Mouse (Mus musculus) left cerebral cortex, postnatal 10 days (tissue): ENCODE data around the gene Tmsb4x. TPM values are rescaled to one million over a fixed set of nuclear protein-coding genes. Genes with fewer than 3 reads are reported as not detected.

ENCODE experiments used
- DNase-seq, 2 experiments: peaks; one replicate each; pipeline ENCODE4 v3.0.0; 2021 to 2022; ENCODE audit warnings: low spot score in 2 of 2, mixed read lengths in 1 of 2; ENCODE audit errors: extremely low spot score in 1 of 2
- intact Hi-C: fragments of 180-260 bp; cut with DNase I; formaldehyde crosslinking; loops from one replicate; pipeline ENCODE4 v1.15.1; 2025
- total RNA-seq, 2 experiments: library from RNA; stranded (reverse); gene quantifications; 2 replicates each; pipeline ENCODE4 v1.2.3; 2021

The Tmsb4x gene
- 1,000 to 10,000 TPM; 1,429 to 1,477 TPM for total RNA-seq

DNA sequence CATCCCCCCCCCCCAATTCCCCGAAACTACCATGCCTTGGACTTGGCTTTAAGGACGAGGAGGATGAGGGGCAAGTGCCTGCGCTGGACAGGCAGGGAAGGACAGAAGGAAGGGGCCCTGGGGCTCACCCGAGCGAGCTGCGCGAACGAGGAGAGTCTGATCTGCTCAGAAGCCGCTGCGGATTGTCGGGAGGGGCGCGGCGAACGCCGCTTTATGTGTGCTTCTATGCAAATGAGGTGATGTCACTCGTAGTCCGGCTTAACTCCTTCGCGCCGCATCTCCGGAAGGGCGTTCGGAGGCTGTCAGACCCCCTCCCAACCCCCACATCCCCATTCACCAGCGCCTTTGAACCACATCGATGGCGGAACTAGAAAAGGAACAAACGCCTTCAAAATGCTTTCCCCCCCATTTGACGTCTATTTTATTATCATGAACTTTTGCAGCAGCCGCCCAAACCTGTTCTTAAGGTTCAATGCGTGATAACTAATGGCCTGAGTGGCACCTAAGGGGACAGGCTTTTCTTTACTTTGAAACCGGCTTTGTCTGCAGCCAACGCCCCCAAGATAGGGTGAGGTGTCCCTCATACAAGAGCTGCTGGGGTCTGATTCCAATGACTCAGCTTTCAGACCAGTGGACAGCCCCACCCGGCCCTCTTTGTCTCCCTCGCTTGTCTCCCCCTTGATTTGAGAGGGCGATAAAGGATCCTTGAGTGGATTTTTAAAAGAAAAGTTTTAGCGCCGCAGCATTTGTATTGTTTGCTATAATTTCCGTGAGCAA, at the start of gene Tmsb4x:
TSS of gene Tmsb4x (minus strand) at position 338 of the 777 bp plus-strand sequence.
- DNase-seq: peak; percentile 80 to 89
- intact Hi-C loops: loop anchor here (5.0 kb wide), 1 partner anchor 102 kb away; no protein-coding TSS in a partner anchor

DNA sequence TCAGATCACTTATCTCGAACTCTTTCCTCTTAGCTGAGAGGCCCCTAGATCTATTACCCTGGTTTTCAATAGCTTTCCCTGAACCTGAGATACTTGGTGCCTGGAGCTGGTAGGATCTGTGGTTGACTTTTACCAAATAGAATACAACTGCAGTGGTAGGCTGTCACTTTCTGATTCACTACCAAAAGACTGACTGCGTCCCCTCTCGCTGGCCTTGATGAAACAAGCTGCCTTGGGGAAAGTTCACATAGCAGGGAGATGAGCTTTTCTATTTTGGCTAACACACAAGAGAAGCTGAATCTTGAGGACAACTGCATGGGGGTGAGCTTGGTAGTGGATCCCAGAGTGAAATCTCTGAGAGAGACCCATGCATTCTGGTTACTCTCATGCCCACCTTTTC, 32.6 kb upstream of the Tmsb4x start:
- no peak for DNase-seq
- intact Hi-C loops: no loop called here

DNA sequence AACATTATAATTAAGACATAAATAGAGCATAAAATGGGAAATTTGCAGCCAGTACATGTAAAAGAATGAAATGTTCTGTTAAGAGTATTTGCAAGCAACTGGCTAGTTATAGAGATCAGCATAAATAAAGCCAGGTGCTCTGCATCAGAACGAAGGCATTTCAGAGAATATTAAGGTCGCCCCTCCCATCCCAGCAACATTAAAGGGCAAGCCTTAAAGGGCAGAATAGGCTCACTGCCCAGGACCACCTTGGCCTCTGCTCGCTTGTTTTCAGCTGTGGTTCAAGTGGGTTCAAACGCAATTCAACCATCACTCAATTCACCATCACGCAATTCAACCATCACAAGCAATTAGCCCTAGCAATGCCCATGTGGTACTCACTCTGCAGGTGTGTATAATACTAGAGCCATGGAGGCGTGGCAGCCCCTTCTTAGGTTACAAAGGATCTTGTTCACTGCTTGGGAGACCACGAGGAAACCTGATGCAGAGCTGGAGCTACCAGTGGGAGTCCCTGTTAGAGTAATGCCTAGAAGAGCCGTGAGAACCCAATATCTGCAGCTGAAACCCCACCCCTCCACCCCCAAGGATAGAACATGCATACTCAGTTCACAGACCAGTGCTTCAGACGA, 30.3 kb upstream of the Tmsb4x start:
- intact Hi-C loops: loop anchor here (10.0 kb wide), 1 partner anchor 1075 kb away; no protein-coding TSS in a partner anchor
- DNase-seq: no peak

GRCm38 (mm10) chrX:167233104-167233687, 24.1 kb upstream of the Tmsb4x start:
- DNase-seq: peak in 1 of 2 experiments; percentile 65

GRCm38 (mm10) chrX:167231150-167231549, 22.0 kb upstream of the Tmsb4x start:
- DNase-seq: no peak
- intact Hi-C loops: loop anchor here (10.0 kb wide), 1 partner anchor 1066 kb away; no protein-coding TSS in a partner anchor

More at GRCm38 (mm10) chrX:167233104-167233687, 24.1 kb upstream of the Tmsb4x start:
- intact Hi-C loops: loop anchor here (2.0 to 10.0 kb wide), 2 partner anchors 572 to 1068 kb away; no protein-coding TSS in a partner anchor

DNA sequence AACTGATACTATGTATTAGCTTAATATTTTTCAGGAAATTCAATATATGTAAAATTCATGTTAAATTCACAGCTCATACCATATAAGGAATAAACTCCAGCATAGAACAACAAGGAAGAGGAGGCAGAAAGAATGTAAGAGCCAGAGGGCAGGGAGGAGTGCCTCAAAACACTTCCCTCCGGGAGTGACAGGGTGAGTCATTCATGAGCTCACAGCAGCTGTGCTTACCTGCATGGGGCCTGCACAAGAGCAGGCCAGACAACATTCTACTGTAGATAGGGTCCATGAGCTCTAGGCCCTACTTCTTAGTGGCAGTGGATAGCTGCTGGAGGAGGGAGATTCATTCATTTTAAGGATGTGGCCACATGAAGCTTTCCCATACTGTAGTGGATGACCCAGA, 20.7 kb upstream of the Tmsb4x start:
- intact Hi-C loops: loop anchor here (10.0 kb wide), 1 partner anchor 1065 kb away; no protein-coding TSS in a partner anchor
- no peak for DNase-seq

DNA sequence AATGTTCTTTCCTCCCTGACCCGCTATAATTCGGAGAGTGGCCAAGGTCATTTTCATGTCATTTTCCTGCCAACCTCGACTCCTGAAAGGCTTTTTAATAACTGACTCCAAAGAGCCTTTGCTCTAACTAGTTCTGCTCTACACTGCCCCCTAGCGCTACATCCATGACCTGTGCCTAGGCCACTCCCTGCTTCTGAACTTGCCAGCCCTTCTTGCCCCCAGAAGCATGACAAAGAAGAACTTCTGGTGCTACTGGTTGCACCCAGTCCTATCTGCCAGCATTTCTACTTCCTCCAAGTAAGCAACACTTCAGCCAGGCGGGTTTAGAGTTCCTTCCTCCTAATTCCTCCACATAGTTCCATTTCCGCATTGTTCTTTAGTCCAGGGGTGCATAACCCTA, 20.1 kb upstream of the Tmsb4x start:
- intact Hi-C loops: no loop called here
- DNase-seq: peak in 1 of 2 experiments; percentile 51

DNA sequence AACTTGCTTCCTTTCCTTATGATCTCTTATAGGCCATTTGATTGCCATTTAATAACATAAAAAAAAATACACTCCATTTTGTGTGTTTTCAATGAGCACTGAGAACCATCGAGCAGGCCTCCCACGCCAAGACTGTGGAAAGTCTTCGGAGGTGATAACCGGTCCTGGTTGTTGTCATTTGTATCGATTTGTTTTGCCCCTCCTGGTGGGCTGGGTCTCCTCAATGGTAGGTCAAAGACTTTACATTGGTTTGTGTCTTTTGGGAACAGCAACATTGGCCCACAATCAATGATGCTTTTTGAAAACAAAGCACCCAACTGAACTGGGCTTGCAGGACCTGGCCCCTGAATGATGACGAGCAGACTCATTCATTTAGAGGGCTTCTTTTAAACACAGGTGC, 18.6 kb upstream of the Tmsb4x start:
- DNase-seq: no peak
- intact Hi-C loops: no loop called here

GRCm38 (mm10) chrX:167227138-167227537, 18.0 kb upstream of the Tmsb4x start:
- intact Hi-C loops: no loop called here
- no peak for DNase-seq

DNA sequence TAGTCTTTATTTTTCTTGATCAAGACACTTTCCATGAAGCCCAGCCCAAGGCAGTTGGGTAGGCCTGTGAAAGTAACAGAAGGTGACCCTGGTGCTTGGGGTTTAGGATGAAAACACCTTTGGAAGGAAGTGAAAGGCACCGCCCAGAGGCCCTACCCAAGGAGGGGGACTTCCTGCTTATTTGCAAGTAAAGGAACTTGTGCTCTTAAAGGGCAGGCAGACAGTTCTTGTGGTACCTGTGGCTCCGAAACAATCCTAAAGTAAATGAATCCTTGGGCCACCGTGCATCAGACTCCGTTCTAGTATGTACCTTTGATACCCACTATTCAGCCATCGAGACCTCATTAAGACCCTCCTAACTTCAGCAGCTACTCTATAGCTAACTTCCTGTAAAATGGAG, 17.5 kb upstream of the Tmsb4x start:
- intact Hi-C loops: no loop called here
- no peak for DNase-seq

- peak in 1 of 2 experiments; percentile 50 for DNase-seq
- intact Hi-C loops: loop anchor here (5.0 kb wide), 1 partner anchor 550 kb away; no protein-coding TSS in a partner anchor
These were observed 3.6 kb upstream of the Tmsb4x start for GRCm38 (mm10) chrX:167212707-167213106.

- DNase-seq: no peak
- intact Hi-C loops: loop anchor here (5.0 kb wide), 1 partner anchor 550 kb away; no protein-coding TSS in a partner anchor
These were observed 2.9 kb upstream of the Tmsb4x start for GRCm38 (mm10) chrX:167211871-167212555.

- intact Hi-C loops: loop anchor here (5.0 kb wide), 1 partner anchor 548 kb away; no protein-coding TSS in a partner anchor
- DNase-seq: no peak
These were observed 1.2 kb upstream of the Tmsb4x start for GRCm38 (mm10) chrX:167210319-167210728.

DNA sequence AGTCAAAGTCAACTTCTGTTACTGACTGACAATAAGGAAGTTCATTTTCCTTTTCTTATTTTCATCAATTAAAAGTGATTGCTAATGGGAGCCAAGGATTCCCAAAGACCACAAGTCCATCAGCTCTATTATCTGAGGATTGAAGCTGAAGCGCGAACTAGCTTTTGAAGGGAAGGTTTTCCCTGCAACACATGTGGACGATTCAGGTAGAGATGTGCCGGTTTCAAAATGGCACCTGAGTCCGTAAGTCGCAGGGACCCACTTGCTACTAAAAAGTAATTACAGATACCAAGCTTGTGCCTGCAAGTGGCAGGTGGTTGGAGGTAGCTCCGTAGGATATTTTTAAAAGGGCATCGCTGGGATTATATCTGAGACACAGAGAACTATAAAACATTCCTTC, 713 bp upstream of the Tmsb4x start:
- intact Hi-C loops: loop anchor here (5.0 kb wide), 2 partner anchors 103 to 548 kb away; no protein-coding TSS in a partner anchor

GRCm38 (mm10) chrX:167208506-167208820, 652 bp downstream of the Tmsb4x start:
- peak in 1 of 2 experiments; percentile 58 for DNase-seq
- intact Hi-C loops: loop anchor here (5.0 kb wide), 1 partner anchor 101 kb away; no protein-coding TSS in a partner anchor

More for the DNA sequence above, 713 bp upstream of the Tmsb4x start:
- DNase-seq: no peak

DNA sequence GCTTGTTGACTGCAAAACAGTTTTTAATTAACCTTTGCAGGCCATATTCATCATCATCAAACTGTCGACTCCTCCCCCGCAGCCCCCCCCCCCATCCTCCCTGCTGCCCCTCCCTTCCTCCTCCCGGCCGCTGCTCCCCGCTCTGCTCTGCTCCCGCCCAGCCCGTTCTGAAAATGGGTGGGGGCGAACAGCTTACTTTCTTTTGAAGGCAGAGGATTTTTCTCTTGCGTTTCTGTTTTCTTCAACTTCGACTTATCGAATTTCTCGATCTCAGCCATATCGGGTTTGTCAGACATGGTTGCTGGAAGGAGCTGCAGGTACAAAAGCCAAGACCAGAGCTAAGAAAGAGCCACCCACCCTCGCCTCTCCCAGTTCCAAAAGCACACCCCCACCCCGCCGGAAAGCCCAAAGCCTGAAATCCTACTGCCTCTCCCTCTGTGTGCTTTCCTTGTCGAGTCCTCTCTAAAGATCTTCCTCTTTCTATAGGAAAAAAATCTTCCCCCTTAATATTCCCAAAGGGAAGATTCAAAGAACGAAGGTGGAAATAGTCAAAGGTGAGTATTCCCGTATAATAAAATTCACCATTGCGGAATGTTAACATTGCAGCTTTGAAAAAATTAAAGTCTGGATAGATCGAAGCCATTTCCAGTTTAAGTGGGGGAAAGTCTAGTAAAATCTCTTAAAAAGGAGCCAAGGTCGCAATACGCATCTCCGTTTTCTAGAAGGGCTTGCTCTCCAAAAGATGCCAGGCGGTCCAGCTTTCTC, 1.2 kb downstream of the Tmsb4x start:
- DNase-seq: peak in 1 of 2 experiments; percentile 66
- intact Hi-C loops: loop anchor here (5.0 kb wide), 1 partner anchor 101 kb away; no protein-coding TSS in a partner anchor

DNA sequence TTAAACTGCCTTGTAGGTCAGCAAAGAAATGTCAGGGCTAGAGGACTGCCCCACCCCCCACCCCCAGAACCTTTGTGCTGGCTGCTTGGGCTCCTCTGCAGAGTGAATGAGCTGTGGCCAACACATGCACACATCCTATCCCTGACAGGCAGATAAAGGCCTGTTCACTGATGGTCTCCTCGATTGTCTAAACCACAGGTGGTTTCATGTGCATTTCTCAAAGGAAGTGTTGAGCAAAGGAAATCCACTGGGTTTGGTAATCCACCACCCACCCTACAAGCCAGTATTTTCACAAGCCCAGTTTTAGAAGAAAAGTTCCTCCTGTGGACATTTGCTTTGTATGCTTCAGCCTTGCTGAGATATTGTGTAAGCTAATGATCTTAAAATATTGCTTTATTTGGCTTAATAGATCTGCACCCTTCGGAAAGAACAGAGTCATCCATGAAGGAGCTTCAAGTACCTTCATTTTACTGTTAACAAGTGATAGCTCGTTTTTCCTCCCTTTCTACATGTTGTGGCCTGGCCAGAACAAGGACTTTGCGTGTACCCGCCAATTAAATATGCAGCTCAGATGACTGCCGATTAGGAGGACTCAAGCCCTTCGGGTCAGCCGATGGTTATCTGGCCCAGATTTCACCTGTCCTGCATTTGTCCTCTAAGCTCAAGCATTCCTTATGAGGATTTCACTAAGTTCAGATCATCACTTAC, 3.1 kb downstream of the Tmsb4x start:
- no peak for DNase-seq
- intact Hi-C loops: loop anchor here (5.0 kb wide), 1 partner anchor 99 kb away; no protein-coding TSS in a partner anchor
